Mouse (Mus musculus) heart, embryonic 13.5 days (tissue): Measurements from ENCODE around the gene Atp6v1c2. TPM values are rescaled to one million over a fixed set of nuclear protein-coding genes. Genes with fewer than 3 reads are reported as not detected.

Experiments used
- ATAC-seq: fragments of 200-750 bp; cut with Nextera tagmentation; 2 replicates; pipeline ENCODE4 v1.8.0; 2017; ENCODE audit warnings: moderate TSS enrichment; ENCODE audit not compliant: insufficient number of reproducible peaks, low FRiP score, low TSS enrichment; ENCODE audit errors: extremely low read depth
- H3K27ac ChIP-seq: fragments of 300-500 bp; sonication (generic); replicated peaks from 2 replicates; pipeline ENCODE4 v1.5.1; 2015; ENCODE audit warnings: moderate library complexity, mild to moderate bottlenecking, inconsistent platforms
- H3K27me3 ChIP-seq: fragments of 300-500 bp; sonication (generic); replicated peaks from 2 replicates; pipeline ENCODE4 v1.6.1; 2015; ENCODE audit warnings: mild to moderate bottlenecking, inconsistent platforms
- H3K36me3 ChIP-seq: fragments of 300-500 bp; sonication (generic); 2 replicates; pipeline ENCODE4 v1.6.1; 2015; ENCODE audit warnings: mild to moderate bottlenecking, inconsistent platforms
- H3K4me1 ChIP-seq: fragments of 300-500 bp; sonication (generic); 2 replicates; pipeline ENCODE4 v1.6.1; 2015; ENCODE audit warnings: inconsistent platforms
- H3K4me2 ChIP-seq: fragments of 300-500 bp; sonication (generic); 2 replicates; pipeline ENCODE4 v1.6.1; 2015; ENCODE audit warnings: inconsistent platforms, mild to moderate bottlenecking, moderate library complexity
- H3K4me3 ChIP-seq: fragments of 300-500 bp; sonication (generic); 2 replicates; pipeline ENCODE4 v1.5.1; 2015; ENCODE audit warnings: moderate library complexity, mild to moderate bottlenecking, inconsistent platforms
- H3K9ac ChIP-seq: fragments of 300-500 bp; sonication (generic); 2 replicates; pipeline ENCODE4 v1.6.1; 2015; ENCODE audit warnings: inconsistent platforms, mild to moderate bottlenecking, moderate library complexity
- H3K9me3 ChIP-seq: fragments of 300-500 bp; sonication (generic); 2 replicates; pipeline ENCODE4 v1.6.1; 2016; ENCODE audit warnings: inconsistent platforms
- WGBS: fragments of 180-500 bp; shearing (Covaris S2); methylation state at CpG from one replicate; pipeline ENCODE4 v1.1.7; 2015; ENCODE audit warnings: mixed read lengths; 5-methylcytosine and 5-hydroxymethylcytosine counted together
- polyA plus RNA-seq: library from polyadenylated mRNA; unstranded; fragments of >200 nt; fragmentation: Nextera tagmentation; extraction: Ambion mirVana; gene quantifications from 2 replicates; pipeline ENCODE4 v1.2.1, GENCODE M21; 2015

Gene Atp6v1c2
- polyA plus RNA-seq, 1 experiment from 2014 or later: 0.21 TPM

DNA sequence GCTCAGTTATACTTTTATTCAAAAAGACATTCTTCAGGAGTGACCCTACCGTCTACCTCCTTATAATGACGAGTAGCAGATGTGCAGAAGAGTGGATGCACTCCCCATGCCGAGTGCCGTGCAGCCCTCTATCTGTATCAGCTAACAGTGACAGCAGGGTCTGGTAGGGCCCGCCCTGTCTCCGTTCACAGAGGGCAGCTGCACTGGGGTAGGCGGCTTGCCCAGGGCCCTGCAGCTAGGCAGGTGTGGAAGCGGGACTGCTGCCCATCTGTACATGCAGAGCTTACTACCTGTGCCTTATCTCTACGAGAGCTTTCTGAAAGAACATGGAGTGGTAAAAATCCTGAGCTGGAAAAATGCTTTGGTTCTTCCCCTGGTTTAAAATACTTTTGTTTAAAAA, 30.9 kb upstream of the Atp6v1c2 start:
- no peaks in the 10 kb centered on the region for H3K4me1 ChIP-seq
- WGBS: 70% methylated on average over 9 of the region's 9 CpGs
- peaks cover 95% of the 10 kb centered on the region for H3K36me3 ChIP-seq
- no peaks in the 10 kb centered on the region for H3K9me3 ChIP-seq
- no peaks in the 10 kb centered on the region for H3K27me3 ChIP-seq
- H3K4me3 ChIP-seq: no peak overlapping the region
- H3K9ac ChIP-seq: no peak overlapping the region
- H3K27ac ChIP-seq: no peak overlapping the region
- no peak for ATAC-seq
- H3K4me2 ChIP-seq: no peak overlapping the region

DNA sequence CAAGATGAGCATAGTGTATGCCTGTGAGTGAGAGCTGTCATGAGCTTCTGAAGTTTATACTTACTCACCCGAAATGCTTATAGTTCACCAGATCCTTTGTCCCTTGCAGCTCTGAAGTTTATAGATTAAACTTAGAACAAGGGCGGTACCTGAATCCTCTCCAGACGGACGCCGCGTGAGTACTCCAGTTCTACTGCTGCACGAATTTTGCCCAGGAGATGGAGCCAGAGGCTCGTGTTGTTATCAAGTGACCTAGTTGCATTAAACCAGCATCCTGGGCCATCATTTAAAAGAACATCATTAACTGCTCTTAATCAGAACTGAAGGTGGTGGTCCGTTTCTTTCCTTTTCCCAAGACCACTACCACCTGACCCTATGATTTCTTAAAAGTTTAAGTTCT, 29.8 kb upstream of the Atp6v1c2 start:
- Histone ChIP-seq H3K4me3 (no peak overlapping the region), H3K36me3 (peaks cover 96% of the 10 kb centered on the region), H3K27ac (no peak overlapping the region), H3K4me1 (no peaks in the 10 kb centered on the region), H3K9ac (no peak overlapping the region), H3K9me3 (no peaks in the 10 kb centered on the region), H3K4me2 (no peak overlapping the region), H3K27me3 (no peaks in the 10 kb centered on the region)
- ATAC-seq: no peak
- 82% methylated on average over 9 of the region's 9 CpGs for WGBS

DNA sequence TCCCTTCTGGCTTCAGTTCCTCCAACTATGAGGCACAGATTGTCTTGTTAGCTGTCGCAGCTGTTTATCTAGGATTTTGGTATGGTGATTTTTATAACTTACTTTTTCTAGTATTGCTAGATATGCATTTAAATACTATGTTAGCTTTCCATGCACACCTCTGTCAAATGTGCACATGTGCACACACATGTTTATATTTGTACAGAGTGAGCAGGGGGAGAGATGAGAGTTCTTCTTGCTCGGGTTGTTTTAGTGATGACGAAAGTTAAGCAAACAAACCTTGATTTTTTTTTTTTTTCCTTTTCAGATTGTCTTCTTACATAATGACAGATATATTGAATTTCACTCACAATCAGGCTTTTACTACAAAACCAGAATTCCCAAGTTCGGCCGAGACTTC, 28.6 kb upstream of the Atp6v1c2 start:
- H3K9me3 ChIP-seq: no peaks in the 10 kb centered on the region
- peaks cover 96% of the 10 kb centered on the region for H3K36me3 ChIP-seq
- ATAC-seq: no peak
- WGBS: 86% methylated on average over 5 of the region's 5 CpGs
- H3K4me3 ChIP-seq: no peak overlapping the region
- H3K27me3 ChIP-seq: no peaks in the 10 kb centered on the region
- H3K9ac ChIP-seq: no peak overlapping the region
- H3K4me2 ChIP-seq: no peak overlapping the region
- no peak overlapping the region for H3K27ac ChIP-seq
- H3K4me1 ChIP-seq: no peaks in the 10 kb centered on the region

DNA sequence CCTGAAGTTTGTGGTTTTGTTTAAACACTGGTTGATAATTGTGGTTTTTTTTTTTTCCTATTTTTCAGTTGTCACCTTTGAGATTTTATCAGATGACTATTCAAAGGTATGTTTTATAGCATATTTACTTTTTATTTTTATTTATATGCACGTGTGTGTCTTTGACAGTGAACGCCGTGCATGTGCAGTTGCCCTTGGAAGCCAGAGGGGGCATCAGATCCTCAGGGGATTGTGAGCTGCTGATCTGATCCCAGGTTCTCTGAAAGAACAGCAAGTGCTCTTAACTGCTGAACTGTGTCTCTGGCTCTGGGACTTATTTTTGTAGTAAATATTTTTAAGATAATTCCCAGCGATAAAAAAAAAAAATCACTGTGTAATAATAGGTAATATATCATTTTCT, 27.7 kb upstream of the Atp6v1c2 start:
- H3K4me1 ChIP-seq: no peaks in the 10 kb centered on the region
- no peak overlapping the region for H3K4me3 ChIP-seq
- H3K27ac ChIP-seq: no peak overlapping the region
- H3K9me3 ChIP-seq: no peaks in the 10 kb centered on the region
- 88% methylated on average over 4 of the region's 4 CpGs for WGBS
- no peaks in the 10 kb centered on the region for H3K27me3 ChIP-seq
- ATAC-seq: no peak
- H3K4me2 ChIP-seq: no peak overlapping the region
- H3K9ac ChIP-seq: no peak overlapping the region
- peaks cover 95% of the 10 kb centered on the region for H3K36me3 ChIP-seq

DNA sequence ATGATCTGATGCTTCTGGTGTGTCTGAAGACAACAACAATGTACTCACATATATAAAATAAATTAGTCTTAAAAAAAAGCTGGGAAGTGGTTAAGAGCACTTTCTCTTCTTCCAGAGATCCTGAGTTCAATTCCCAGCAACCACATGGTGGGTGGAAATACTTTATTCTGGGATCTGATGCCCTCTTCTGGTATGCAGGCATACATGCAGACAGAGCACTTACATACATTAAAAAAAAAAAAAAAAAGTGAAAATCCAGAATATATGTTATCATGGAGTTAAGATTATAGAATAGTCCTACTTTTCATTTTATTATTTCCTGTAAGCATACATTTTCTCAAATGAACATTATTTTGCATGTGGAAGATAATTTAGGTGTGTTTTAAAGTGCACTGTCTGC, 20.9 kb upstream of the Atp6v1c2 start:
- Histone ChIP-seq H3K9me3 (no peaks in the 10 kb centered on the region), H3K27ac (no peak overlapping the region), H3K4me3 (no peak overlapping the region), H3K9ac (no peak overlapping the region), H3K4me2 (no peak overlapping the region), H3K27me3 (no peaks in the 10 kb centered on the region), H3K36me3 (peaks cover 47% of the 10 kb centered on the region), H3K4me1 (peaks cover 16% of the 10 kb centered on the region)
- ATAC-seq: no peak

DNA sequence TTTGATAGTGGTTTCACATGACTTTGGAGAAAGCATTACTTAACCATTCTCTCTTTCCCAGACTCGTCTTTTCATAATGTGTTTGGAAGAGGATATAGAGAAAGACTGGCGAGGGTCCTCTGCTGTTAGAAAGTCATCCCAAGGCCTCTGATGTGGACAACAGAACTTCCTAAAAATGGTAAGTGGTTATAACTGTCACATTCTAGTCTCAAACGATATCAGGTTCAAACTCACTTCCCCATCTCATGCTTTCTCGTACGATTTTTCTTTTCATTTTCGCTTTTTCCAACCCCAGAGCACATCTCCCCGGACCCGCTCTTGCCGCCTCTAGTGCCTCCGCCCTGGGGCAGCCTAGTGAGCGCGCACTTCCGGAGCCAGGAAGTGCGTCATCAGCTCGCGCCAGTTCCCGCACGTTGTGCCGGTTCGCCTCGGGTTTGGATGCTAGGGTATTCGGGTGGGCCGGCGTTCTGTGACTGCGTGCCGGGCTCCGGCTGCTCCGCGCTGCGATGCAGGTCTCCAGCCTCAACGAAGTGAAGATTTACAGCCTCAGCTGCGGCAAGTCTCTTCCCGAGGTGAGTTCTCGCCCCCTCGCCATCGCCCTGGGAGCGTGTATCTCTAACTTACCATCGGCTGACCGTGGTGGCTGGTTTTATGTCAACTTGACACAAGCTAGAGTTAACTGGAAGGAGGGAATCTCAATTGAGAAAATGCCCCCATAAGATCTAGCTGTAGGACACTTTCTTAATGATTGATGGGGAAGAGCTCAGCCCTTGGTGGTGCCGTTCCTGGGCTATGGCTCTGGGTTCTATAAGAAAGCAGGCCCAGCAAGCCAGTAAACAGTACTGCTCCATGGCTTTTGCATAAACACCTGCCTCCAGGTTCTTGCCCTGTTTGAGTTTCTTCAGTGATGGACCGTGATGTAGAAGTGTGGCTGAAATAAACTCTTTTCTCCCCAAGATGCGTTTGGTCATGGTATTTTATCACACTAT, 19.2 kb upstream of the Atp6v1c2 start, which contains the start of gene Nol10:
Nol10 (plus strand) TSS at position 411 of the 989 bp plus-strand sequence.
- no peaks in the 10 kb centered on the region for H3K27me3 ChIP-seq
- under 1% methylated on average over 42 of the region's 42 CpGs for WGBS
- peak; percentile 78 for ATAC-seq

DNA sequence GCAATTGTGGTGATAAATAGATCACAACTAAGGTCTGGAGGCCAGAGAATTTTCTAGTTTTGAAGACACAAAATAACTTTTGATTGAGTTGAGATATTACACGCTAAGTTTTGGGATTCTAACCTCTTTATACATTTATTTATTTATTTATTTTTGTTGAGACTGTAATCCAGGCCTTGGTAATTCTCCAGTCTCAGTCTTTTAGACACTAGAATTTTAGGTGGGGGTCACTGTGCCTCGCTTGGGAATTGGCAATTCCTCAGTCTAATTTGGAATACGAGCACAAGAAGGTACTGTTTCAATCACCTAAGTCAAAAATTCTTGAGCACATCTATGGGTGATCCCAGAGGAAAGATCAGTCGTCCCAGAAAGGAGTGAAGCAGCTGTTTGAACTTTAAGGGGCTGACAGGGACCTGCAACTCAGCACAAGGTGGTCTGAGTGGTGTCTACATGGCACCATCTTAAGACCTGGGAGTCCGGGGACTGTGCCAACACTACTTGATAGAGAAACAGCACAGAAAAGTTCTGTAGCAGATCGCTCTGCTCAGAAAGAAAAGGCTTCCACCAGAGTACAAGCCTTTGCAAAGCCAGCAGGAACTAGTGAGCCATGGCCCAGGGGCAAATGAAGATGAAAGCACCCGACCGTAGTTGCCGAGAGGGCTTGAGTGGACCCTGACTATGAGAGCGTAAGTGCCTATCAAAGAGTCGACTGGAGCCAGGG, 18.3 kb upstream of the Atp6v1c2 start:
- peaks cover 16% of the 10 kb centered on the region for H3K4me1 ChIP-seq
- no peaks in the 10 kb centered on the region for H3K9me3 ChIP-seq
- peak overlapping the region; percentile 79 for H3K4me2 ChIP-seq
- H3K4me3 ChIP-seq: peak overlapping the region; percentile 93
- 31% methylated on average over 11 of the region's 11 CpGs for WGBS
- H3K36me3 ChIP-seq: peaks cover 21% of the 10 kb centered on the region
- peak overlapping the region; percentile 54; the same call in 1 of the 2 replicates for H3K27ac ChIP-seq
- no peak for ATAC-seq
- H3K9ac ChIP-seq: peak overlapping the region; percentile 89
- no peaks in the 10 kb centered on the region for H3K27me3 ChIP-seq

More for the DNA sequence above, 19.2 kb upstream of the Atp6v1c2 start, which contains the start of gene Nol10:
- H3K9ac ChIP-seq: peak within 1 kb of the TSS; percentile 89
- peak within 1 kb of the TSS; percentile 54 for H3K27ac ChIP-seq
- no peaks in the 10 kb centered on the region for H3K9me3 ChIP-seq
- peak within 1 kb of the TSS; percentile 79 for H3K4me2 ChIP-seq
- H3K4me1 ChIP-seq: peaks cover 16% of the 10 kb centered on the region
- H3K4me3 ChIP-seq: peak within 1 kb of the TSS; percentile 93
- H3K36me3 ChIP-seq: peaks cover 29% of the 10 kb centered on the region

DNA sequence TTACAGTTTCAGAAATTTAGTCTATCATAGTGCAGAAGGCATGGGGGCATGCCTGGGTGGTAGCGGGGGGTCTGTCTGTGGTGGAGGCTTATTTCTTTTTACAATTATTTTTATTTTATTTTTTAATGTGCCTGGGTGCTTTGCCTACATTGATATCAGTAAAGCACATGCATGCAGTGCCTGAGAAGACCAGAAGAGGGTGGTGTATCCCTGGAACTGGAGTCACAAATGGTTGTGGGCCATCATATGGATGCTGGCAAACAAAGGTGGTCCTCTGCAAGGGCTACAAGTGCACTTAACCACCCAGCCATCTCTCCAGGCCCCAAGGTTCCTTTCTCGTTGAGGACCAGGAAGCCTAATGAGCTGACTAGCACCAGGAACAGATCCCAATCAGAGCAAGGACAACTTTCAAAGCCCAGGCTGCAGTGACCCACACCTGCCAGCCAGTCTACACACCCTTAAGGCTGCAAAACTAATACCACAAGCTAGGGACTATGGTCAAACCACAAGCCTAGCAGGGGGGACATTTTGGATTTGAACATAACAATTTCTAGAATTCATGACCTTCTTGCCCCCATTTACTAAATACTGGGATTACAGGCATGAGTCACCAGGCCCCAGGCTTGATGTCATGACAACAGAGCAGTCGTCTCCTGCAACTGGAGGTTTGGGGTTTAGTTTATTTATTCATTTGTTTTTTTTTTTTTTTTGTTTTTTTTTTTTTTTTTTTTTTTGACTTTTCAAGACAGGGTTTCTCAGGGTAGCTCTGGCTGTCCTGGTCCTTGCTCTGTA, 10.2 kb upstream of the Atp6v1c2 start:
- Histone ChIP-seq H3K36me3 (no peaks in the 10 kb centered on the region), H3K27me3 (no peaks in the 10 kb centered on the region), H3K4me2 (no peak overlapping the region), H3K9me3 (no peaks in the 10 kb centered on the region), H3K4me1 (no peaks in the 10 kb centered on the region), H3K9ac (no peak overlapping the region), H3K4me3 (no peak overlapping the region), H3K27ac (no peak overlapping the region)
- whole genome bisulfite sequencing: 51% methylated on average over 3 of the region's 3 CpGs
- no peak for ATAC-seq

DNA sequence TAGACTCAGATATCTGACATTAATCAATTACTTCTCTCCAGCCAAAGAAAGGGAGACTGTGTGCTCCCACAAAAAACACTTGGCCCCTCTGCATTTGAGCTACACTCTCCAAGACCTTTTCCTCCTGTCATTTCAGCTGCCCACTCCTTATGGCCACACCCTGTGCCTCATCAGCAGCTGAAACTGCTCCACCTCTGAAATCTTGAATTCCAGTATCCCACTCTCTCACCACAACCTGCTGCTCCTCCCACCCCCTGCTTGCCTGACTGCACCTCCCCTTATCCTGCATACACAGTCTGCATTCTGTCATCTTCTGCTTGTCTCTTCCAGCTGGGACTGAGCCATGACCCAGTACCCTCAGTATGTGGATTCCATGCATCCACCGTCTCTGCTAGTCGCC, 9.2 kb upstream of the Atp6v1c2 start:
- Histone ChIP-seq H3K27ac (no peak overlapping the region), H3K27me3 (no peaks in the 10 kb centered on the region), H3K4me2 (no peak overlapping the region), H3K9me3 (no peaks in the 10 kb centered on the region), H3K4me3 (no peak overlapping the region), H3K9ac (no peak overlapping the region), H3K36me3 (no peaks in the 10 kb centered on the region), H3K4me1 (no peaks in the 10 kb centered on the region)
- ATAC-seq: no peak
- 60% methylated on average over 2 of the region's 2 CpGs for WGBS

DNA sequence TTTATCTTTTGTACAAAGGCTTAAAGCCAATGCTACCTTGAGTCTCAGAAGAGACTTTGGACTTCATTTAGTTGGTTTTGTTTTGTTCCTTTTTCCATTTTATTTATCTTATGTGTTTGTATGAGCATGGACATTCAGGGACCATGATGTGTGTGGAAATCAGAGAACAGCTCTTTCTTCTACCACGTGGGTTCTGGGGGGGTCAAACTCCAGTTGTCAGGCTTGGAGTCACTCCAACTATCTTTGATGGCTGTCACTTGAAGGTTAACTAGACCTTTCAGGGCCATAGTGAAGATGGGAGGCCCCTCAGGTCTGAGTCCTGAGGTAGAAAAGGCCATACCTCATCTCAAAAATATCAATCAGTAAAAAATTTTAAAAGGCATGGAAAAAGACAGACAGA, 4.3 kb upstream of the Atp6v1c2 start:
- 25% methylated on average over 1 of the region's 1 CpGs for WGBS
- ATAC-seq: no peak
- H3K27ac ChIP-seq: no peak overlapping the region

More for the DNA sequence above, 4.3 kb upstream of the Atp6v1c2 start:
- Histone ChIP-seq H3K36me3 (no peaks in the 10 kb centered on the region), H3K4me3 (no peak overlapping the region), H3K9me3 (no peaks in the 10 kb centered on the region), H3K4me2 (no peak overlapping the region), H3K4me1 (no peaks in the 10 kb centered on the region), H3K9ac (no peak overlapping the region), H3K27me3 (peaks cover 29% of the 10 kb centered on the region; the same call in 1 of the 2 replicates)
